Mouse (Mus musculus) heart, embryonic 11.5 days (tissue): ENCODE measurements around the gene Prkaca. TPM values are rescaled to one million over a fixed set of nuclear protein-coding genes. Genes with fewer than 3 reads are reported as not detected.
A peak's percentile ranks its signal among the peaks of the same experiment; 100 is the strongest.
"Not testable (repeated sequence)": the region's sequence is repeated elsewhere in the genome, so short reads cannot be mapped to it uniquely, and the experiment has no call there.

Experiments
- ATAC-seq: fragments of 200-750 bp; cut with Nextera tagmentation; replicated peaks from 2 replicates; pipeline ENCODE4 v1.8.0; 2017; ENCODE audit warnings: moderate library complexity; ENCODE audit not compliant: insufficient number of reproducible peaks, low FRiP score, low TSS enrichment
- H3K27ac ChIP-seq: fragments of 300-500 bp; sonication (generic); 2 replicates; pipeline ENCODE4 v1.5.1; 2014; ENCODE audit warnings: mild to moderate bottlenecking, low read depth, low read length
- H3K27me3 ChIP-seq: fragments of 300-500 bp; sonication (generic); 2 replicates; pipeline ENCODE4 v1.6.1; 2014; ENCODE audit warnings: mild to moderate bottlenecking, low read length, mixed read lengths; ENCODE audit not compliant: control insufficient read depth, insufficient read depth
- H3K36me3 ChIP-seq: fragments of 300-500 bp; sonication (generic); 2 replicates; pipeline ENCODE4 v1.6.1; 2014; ENCODE audit warnings: mild to moderate bottlenecking, low read length, moderate library complexity, mixed read lengths; ENCODE audit not compliant: control insufficient read depth, insufficient read depth
- H3K4me1 ChIP-seq: fragments of 300-500 bp; sonication (generic); 2 replicates; pipeline ENCODE4 v1.6.1; 2014; ENCODE audit warnings: low read length; ENCODE audit not compliant: control insufficient read depth, insufficient read depth
- H3K4me2 ChIP-seq: fragments of 300-500 bp; sonication (generic); 2 replicates; pipeline ENCODE4 v1.6.1; 2014; ENCODE audit warnings: mild to moderate bottlenecking, moderate library complexity
- H3K4me3 ChIP-seq: fragments of 300-500 bp; sonication (generic); 2 replicates; pipeline ENCODE4 v1.5.1; 2014; ENCODE audit warnings: low read depth, low read length
- H3K9ac ChIP-seq: fragments of 300-500 bp; sonication (generic); 2 replicates; pipeline ENCODE4 v1.6.1; 2014; ENCODE audit warnings: mild to moderate bottlenecking, low read depth, low read length, moderate library complexity
- H3K9me3 ChIP-seq: fragments of 300-500 bp; sonication (generic); replicated peaks from 2 replicates; pipeline ENCODE4 v1.6.1; 2016; ENCODE audit warnings: low read length; ENCODE audit not compliant: control insufficient read depth
- WGBS: fragments of 180-500 bp; shearing (Covaris S2); extraction: QIAGEN DNeasy Blood & Tissue Kit; methylation state at CpG from one replicate; pipeline ENCODE4 v1.1.7; 2014; ENCODE audit not compliant: insufficient replicate concordance; 5-methylcytosine and 5-hydroxymethylcytosine counted together
- polyA plus RNA-seq: library from polyadenylated mRNA; unstranded; fragments of >200 nt; fragmentation: Nextera tagmentation; extraction: Ambion mirVana; gene quantifications from 2 replicates; pipeline ENCODE4 v1.2.1, GENCODE M21; 2014

The Prkaca gene
- polyA plus RNA-seq, 1 experiment from 2014 or later = 139 TPM

GRCm38 (mm10) chr8:84001281-84002000 is 28.6 kb downstream of the Prkaca start, which contains the start of gene 1700067K01Rik:
Gene 1700067K01Rik (plus strand): TSS chr8:84001502.
- Histone ChIP-seq H3K27ac (no peak within 1 kb of the TSS), H3K4me2 (peak within 1 kb of the TSS; percentile 47), H3K9me3 (no peaks in the 10 kb centered on the region), H3K4me1 (peaks cover 21% of the 10 kb centered on the region), H3K4me3 (peak within 1 kb of the TSS; percentile 15), H3K36me3 (no peaks in the 10 kb centered on the region), H3K27me3 (peaks cover 10% of the 10 kb centered on the region), H3K9ac (0 out of 2 replicates have a peak within 1 kb of the TSS, but pooled peaks have one; percentile 24)
- ATAC-seq = no peak
- 32% methylated on average over 58 of the region's 61 CpGs for WGBS

- Histone ChIP-seq H3K27me3 (peaks cover 10% of the 10 kb centered on the region), H3K4me3 (no peak overlapping the region), H3K4me2 (no peak overlapping the region), H3K4me1 (peaks cover 21% of the 10 kb centered on the region), H3K9me3 (no peaks in the 10 kb centered on the region), H3K36me3 (no peaks in the 10 kb centered on the region), H3K9ac (no peak overlapping the region), H3K27ac (no peak overlapping the region)
- no peak for ATAC-seq
- WGBS = 66% methylated on average over 12 of the region's 12 CpGs
Observed at GRCm38 (mm10) chr8:84002957-84003611, 30.3 kb downstream of the Prkaca start.

- Histone ChIP-seq H3K9me3 (no peaks in the 10 kb centered on the region), H3K36me3 (no peaks in the 10 kb centered on the region), H3K27me3 (peaks cover 10% of the 10 kb centered on the region), H3K27ac (no peak overlapping the region), H3K4me2 (peak overlapping the region; percentile 89), H3K4me3 (peak overlapping the region; percentile 66), H3K4me1 (peaks cover 20% of the 10 kb centered on the region), H3K9ac (peak overlapping the region; percentile 81)
- WGBS = 78% methylated on average over 6 of the region's 6 CpGs
- ATAC-seq = no peak
Observed at GRCm38 (mm10) chr8:84003612-84004246, 30.9 kb downstream of the Prkaca start.

- Histone ChIP-seq H3K27me3 (peaks cover 10% of the 10 kb centered on the region), H3K4me3 (peak overlapping the region; percentile 66), H3K36me3 (no peaks in the 10 kb centered on the region), H3K27ac (peak overlapping the region; percentile 72), H3K4me2 (peak overlapping the region; percentile 89), H3K9ac (peak overlapping the region; percentile 81), H3K9me3 (no peaks in the 10 kb centered on the region), H3K4me1 (peaks cover 10% of the 10 kb centered on the region)
- 2% methylated on average over 30 of the region's 30 CpGs for WGBS
- ATAC-seq = peak; percentile 77
Observed at GRCm38 (mm10) chr8:84004533-84005201, 31.9 kb downstream of the Prkaca start.

- H3K9me3 ChIP-seq, ATAC-seq, H3K27ac ChIP-seq, H3K4me2 ChIP-seq, H3K36me3 ChIP-seq, H3K4me3 ChIP-seq, H3K9ac ChIP-seq: not testable (repeated sequence)
- WGBS = 89% methylated on average over 7 of the region's 7 CpGs
- peaks cover 10% of the 10 kb centered on the region for H3K4me1 ChIP-seq
- H3K27me3 ChIP-seq = peaks cover 16% of the 10 kb centered on the region
Observed at GRCm38 (mm10) chr8:84005502-84005901, 32.7 kb downstream of the Prkaca start.

GRCm38 (mm10) chr8:84008362-84008761 is 35.6 kb downstream of the Prkaca start:
- Histone ChIP-seq H3K9me3 (no peaks in the 10 kb centered on the region), H3K4me3 (no peak overlapping the region), H3K9ac (no peak overlapping the region), H3K27me3 (peaks cover 38% of the 10 kb centered on the region), H3K4me2 (no peak overlapping the region), H3K4me1 (peaks cover 23% of the 10 kb centered on the region), H3K27ac (no peak overlapping the region), H3K36me3 (no peaks in the 10 kb centered on the region)
- no peak for ATAC-seq
- 29% methylated on average over 7 of the region's 7 CpGs for WGBS

- peaks cover 40% of the 10 kb centered on the region for H3K27me3 ChIP-seq
- peak overlapping the region; percentile 29; the same call in 1 of the 2 replicates for H3K4me2 ChIP-seq
- no peak overlapping the region for H3K9ac ChIP-seq
- H3K4me1 ChIP-seq = peaks cover 19% of the 10 kb centered on the region
- no peak for ATAC-seq
- 1% methylated on average over 11 of the region's 11 CpGs for WGBS
- H3K4me3 ChIP-seq = no peak overlapping the region
- H3K36me3 ChIP-seq = no peaks in the 10 kb centered on the region
- no peak overlapping the region for H3K27ac ChIP-seq
- H3K9me3 ChIP-seq = no peaks in the 10 kb centered on the region
Observed at GRCm38 (mm10) chr8:84009876-84010275, 37.1 kb downstream of the Prkaca start.
